Mouse (Mus musculus) ZHBTc4 (cell line): ENCODE data around the gene 4930430F08Rik.
"Not testable (repeated sequence)": the region's sequence is repeated elsewhere in the genome, so short reads cannot be mapped to it uniquely, and the experiment has no call there.

Source experiments
- DNase-seq: peaks from one replicate; pipeline ENCODE4 v3.0.0-alpha.2; 2011; ENCODE audit warnings: low read depth, low spot score

4930430F08Rik gene

DNA sequence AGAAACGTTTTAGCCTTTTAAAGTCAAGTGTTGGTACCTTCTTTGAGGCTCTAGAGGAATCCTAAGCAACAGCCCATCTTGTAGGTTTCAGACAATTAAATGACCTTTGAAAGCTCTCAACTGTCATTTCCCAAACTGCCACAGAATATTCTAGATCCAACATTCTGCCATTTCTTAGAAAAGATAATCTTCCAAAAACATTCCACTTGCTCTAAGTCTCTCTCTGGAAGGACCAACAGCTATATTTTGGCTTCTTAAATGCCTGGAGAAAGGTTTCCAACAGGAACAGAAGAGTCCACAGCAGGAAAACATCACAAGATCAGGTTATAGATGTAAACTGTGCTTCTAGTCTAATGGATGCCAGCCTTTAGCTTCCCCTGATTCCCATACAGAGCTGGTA is at the start of gene 4930430F08Rik, which contains the start of gene 1700017N19Rik:
Gene 4930430F08Rik, minus strand, starts transcription at position 101 of the 400 bp plus-strand sequence.
Gene 1700017N19Rik, plus strand, starts transcription at position 162 of the 400 bp plus-strand sequence.
- DNase-seq = no peak

DNA sequence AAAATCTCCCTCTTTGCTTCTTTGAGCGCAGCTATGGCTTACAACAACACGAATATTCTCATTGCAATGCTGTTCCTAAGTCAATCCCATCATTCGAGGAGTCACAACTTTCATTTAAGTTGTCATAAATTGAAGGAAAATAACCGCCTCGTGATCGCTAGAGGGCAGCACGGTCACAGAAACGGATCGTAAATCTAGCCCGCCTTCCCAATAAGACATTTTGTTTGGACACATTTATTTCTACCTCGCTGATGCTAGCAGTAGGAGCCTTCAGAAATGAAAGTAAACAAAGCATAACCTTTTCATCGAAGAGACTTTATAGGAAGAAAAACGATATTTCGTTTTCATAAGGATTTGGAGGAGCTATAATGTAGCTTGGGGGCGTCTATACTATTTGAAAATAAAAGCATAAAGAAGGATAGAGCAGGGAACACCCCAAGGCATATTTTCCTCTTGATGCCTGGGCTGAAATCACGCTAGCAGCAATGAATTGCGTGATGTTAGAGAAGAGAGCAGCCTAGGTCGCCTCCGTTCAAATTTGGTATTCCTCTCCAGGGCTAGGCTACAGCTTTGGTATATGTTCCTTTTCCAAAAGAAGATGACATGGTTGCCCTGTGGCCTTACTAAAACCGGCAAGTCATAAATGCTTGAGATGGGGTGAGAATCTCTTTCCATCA is 39.7 kb upstream of the 4930430F08Rik start:
- peak; percentile 45 for DNase-seq

DNA sequence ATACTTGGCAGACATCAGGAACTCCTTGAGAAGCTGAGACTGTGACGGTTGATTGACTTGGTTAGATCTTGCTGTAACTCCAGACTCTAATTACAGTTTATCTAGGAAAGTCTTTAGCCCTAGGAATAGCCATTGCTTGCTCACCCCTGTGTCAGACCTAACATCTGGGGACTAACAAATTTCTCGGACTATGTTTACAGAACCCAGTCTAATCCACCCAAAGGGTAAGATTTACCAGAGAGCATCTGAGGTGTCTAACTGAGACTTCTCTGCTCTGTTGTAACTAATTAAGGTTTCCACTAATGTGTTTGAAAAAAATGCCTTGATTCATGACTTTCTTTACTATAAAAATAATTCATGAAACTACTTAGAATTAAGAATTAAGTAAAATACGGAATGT is 32.3 kb upstream of the 4930430F08Rik start:
- no peak for DNase-seq

DNA sequence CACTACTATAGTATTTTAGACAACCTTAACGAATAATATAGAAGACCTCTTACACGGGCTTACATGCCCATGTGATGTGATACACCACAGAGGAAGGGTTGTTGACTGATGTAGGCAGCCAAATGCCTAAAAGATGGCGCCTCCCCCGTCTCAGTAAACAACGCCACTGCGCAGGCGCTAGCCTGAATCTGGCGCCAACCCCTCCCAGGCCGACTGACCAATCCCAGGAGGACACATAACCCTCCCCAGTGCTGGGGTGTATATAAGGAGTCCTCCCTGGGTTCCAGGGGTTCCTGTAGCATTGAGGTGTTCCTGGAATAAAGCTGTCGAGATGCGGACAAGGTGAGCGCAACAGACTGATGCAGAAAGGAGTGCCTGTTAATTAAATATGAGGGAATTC is 29.8 kb upstream of the 4930430F08Rik start:
- no peak for DNase-seq

DNA sequence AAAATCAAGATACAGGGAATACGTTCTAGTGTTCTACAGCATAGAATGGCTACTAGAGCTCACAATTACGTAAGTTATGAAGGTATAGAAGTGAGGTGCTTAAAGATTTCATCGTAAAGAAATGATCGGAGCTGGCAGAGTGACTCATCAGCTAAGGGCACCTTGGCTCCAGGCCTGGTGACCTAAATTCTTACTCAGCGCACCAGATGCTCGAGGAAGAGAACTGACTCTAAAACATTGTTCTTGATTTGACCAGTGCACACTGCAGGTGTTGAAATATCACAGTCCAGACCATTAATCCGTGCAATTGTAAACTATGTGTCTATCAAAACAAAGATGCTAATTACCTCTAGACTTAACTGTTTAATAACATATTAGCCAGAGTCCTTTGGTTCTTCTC is 29.3 kb upstream of the 4930430F08Rik start:
- no peak for DNase-seq

DNA sequence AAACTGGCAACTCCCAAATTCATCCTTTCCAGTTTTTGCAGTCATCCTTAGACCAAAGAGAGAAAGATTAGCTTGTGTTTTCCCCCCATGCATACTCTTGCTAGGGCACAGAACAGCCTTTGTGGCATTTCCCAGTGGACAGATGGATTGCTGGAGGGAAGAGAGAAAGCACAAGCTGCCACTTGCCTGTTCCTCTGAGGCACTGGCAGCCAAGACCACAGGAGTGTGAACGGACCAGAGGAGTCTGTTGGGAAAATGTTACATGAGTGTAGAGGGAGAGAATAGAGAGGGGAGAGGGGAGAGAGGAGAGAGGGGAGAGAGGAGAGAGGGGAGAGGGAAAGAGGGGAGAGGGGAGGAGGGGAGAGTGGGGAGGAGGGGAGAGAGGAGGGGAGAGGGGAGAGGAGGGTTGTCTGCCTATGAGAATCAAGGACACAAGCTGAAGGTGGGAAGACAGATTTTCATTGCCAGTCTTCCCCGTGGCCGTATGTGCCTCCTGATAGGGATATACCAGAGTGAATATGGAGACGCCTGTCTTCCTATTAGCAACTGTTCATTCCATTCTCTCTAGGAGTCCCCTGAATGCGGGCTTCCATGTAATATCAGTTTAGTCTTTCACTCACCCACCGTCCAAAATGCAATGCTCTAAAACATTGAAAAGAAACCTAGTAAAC is 27.1 kb upstream of the 4930430F08Rik start:
- DNase-seq = no peak

DNA sequence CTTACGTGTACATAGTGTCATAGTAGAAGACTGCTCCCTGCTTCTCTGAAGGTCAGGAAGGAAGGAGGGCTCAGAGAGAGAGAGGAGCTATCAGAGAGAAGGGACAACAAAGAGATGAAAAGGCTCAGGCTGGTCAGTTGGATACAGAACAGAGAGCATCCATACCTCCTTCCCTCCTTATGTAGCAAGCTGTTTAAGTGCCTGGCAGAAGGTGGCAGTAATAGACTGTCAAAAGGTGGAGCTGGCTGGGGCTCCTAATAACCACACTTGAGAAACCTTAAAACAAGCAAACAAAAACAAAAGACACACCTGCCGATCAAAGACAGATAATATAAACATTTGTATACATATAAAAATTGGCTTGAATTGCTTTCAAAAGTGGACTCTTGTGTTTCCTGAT is 14.0 kb upstream of the 4930430F08Rik start:
- DNase-seq = no peak

DNA sequence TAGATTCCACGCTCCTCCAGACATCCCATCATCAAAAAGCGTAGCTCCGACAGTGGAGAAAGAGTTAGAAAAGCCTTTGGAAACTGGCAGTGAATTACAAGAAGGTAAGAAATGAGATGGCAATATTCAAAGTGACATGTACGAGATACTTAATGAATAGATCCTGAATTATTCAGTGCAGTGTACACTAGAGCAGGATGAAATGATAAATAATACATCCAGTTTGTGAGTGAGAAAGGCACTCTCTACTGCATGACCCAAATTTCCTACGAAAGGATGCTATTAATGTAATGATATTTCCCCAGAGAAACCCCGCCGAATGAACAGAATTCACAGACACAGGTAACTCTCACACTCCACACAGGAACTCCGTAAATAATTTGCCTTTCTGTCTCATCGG is 13.3 kb upstream of the 4930430F08Rik start:
- DNase-seq = no peak

DNA sequence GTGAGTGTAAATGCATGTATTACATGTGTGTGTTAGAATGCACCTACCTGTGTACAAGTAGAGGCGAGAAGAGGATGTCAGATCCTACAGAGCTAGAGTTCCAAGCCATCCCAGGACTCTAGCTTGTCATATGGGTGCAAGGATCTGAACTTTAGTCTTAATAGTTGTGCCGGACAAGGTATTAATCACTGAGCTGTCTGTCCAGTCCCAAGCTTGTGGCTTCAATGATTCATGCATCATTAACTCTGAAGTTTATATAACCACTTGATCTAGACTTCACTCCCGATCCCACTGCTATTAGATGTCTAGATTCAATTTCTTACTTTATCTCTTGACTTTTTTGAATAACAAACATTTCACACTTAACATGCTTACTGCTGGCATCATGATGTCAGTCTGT is 8.1 kb upstream of the 4930430F08Rik start:
- no peak for DNase-seq

DNA sequence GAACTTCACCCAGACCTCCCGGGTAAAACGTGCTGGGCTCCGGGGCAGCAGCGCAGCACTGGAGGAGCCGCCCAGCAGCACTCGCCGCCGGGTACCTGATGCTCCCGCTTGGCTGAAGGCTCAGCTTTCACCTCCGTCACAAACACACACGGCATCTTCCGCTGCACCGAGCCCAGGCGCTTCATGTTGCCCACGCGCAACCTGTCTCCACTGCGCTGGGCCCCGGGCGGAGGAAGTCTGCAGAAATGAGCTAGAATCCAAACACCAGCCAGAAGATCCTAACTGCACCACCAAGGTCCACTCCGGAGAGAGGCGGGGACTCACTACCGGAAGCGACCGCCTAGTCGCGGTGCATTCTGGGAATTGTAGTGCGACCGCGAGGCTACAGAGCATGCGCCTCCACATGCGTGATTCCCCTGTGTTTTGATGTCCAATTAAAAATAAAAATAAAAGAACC is 1.3 kb downstream of the 4930430F08Rik start:
- DNase-seq = peak; percentile 91

DNA sequence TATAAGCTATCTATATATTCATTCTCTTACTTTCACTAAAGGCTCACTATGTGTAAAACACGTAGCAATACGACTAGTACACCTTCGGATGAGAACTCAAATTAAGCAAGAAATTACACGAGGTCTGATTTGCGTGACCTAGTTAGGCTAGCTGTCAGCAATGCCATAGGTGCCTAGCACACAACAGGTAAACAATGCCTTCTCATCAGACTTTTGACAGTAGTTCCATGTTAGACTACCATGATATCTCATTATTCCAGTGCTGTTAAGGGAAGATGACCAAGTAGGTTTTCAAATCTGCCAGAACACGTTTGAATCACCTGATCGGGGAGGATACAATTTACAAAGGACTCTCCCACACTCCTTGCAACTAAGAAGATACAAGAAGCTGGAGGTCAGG is 1.7 kb downstream of the 4930430F08Rik start:
- no peak for DNase-seq

DNA sequence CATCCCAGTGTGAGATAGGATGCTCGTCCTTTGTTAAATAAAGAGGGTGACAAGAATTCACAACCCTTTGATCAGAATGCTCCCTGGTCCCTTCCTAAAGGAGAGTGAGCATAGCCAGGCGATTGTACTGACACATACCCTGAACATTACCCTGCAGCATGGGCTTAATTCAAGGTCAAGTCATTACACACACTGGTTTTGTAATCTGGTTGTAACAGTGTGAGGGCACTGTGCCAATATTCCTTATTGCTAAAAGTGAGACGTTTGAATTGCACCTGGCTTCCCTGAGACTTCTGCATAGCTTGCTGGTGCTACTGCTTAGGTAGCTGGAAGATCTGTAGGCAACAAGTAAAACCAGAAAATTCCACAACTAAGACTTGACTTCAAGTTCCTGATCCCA is 6.0 kb downstream of the 4930430F08Rik start:
- no peak for DNase-seq

DNA sequence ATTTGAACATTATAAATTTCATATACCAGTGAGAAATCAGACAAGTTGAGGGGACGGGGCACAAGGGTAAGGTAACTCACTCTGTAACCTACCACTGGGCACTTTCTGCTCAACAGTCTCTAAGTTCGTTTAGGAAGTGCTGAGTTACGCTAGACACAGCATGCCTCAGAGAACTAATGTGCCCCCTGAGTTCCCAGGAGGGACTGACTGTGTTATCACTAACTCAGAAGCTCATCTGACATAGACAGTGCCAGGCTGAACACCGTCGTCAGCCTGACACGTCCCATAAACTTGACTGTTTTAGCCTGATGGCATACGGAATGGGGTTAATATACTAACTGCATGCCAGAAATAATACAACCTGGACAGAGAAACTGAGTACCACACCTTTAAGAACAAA is 14.9 kb downstream of the 4930430F08Rik start:
- no peak for DNase-seq

DNA sequence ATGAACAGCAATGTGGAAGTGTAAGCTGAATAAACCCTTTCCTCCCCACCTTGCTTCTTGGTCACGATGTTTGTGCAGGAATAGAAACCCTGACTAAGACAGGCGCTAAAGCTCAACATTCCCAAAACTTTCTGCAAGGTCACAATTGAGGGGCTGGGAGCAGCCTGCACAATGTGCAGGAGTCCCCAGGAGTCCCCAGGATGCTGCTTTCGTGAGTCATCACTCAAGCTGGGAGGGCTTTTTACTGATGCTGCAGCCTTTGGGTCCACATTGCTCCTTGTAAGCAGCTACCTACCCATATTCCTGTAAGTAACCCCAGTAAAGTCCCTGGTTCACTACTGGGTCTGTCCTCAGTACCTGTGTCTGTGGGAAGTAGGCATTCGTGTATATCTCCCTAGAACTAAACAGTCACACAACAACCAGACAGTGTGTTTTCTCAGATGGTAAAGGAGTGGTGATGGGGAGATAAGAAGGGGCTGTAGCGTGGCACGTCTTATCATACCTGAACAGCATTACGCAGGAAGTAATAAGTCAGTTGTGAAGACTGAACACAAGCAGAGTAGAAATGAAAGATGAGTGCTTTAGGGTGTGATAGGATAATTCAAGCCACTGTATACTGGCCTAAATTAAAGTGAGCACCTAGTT is 15.6 kb downstream of the 4930430F08Rik start:
- DNase-seq = no peak

DNA sequence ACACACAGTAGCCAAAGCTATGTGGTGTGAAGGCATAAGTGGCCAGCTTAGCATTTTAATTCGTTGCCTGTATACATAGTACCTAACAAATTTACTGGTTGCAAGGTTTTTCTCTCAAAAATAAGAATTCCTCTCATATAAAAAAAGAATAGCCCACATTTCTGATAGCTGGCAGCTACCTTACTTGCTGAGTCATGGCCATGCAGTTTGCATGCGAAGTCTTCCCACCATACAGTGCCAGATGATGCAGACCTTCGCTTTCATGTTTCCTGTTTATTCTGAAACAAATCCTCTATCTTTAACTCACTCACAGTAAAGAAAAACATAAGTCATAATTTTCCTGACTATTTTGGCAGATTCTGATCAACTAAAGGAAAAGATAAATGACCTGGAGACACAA is 18.5 kb downstream of the 4930430F08Rik start:
- no peak for DNase-seq

DNA sequence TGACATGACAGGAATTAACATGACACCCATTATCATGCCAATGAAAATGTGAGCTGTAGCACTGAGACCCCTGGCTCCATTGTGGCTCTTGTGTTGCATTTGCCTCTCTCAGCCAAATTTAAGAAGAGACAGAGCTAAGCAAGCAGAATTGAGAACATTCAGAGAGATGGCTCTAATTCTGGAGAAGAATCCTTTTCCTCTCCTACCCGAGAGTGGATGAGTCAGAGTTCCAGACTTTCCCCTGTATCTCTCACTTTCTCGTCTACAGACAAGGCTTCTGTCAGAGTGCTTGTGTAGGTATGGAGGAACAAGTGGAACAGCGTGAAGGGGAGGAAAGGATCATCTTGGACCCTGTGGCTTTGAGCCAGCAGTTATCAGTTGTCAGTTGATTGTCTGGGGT is 26.1 kb downstream of the 4930430F08Rik start:
- no peak for DNase-seq

DNA sequence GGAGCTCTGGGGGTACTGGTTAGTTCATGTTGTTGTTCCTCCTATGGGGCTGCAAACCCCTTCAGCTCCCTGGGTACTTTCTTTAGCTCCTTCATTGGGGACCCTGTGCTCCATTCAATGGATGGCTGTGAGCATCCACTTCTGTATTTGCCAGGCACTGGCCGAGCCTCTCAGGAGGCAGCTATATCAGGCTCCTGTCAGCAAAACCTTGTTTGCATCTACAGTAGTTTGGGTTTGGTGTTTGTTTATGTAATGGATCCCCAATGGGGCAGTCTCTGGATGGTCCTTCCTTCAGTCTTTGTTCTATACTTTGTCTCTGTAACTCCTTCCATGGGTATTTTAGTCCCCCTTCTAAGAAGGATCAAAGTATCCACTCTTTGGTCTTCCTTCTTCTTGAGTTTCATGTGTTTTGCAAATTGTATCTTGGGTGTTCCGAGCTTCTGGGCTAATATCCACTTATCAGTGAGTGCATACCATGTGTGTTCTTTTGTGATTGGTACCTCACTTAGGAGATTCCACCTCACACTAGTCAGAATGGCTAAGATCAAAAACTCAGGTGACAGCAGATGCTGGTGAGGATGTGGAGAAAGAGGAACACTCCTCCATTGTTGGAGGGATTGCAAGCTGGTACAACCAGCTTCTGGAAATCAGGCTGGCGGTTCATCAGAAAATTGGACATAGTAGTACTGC is 29.9 kb downstream of the 4930430F08Rik start:
- not testable (repeated sequence) for DNase-seq

DNA sequence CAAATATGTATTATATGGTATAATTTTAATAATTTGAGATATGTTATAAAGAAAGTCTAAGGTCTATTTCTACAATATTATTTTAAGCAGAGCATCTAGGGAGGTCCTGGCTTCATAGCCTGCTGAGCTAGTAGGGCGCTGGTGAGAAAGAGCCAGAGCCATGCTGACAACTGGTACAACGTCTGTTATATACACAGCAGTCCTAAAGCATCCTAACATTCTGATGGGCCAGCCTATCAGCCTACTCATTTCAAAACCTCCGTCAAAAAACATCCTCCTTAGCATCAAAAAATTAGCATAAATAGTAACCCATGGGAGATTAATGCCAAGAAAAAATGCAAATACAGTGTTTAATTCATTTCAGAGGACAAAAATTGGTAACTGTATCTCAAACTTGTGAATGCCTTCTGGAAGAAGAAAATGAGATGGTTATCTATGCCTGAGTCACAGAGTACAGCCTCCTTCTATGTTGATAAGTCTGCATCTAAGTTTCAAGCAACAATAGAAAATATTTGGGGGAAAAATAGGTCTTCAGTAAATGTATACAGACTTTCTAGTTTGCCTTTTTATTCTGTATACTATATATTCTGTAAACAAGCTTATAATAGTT is 33.6 kb downstream of the 4930430F08Rik start:
- DNase-seq = no peak

DNA sequence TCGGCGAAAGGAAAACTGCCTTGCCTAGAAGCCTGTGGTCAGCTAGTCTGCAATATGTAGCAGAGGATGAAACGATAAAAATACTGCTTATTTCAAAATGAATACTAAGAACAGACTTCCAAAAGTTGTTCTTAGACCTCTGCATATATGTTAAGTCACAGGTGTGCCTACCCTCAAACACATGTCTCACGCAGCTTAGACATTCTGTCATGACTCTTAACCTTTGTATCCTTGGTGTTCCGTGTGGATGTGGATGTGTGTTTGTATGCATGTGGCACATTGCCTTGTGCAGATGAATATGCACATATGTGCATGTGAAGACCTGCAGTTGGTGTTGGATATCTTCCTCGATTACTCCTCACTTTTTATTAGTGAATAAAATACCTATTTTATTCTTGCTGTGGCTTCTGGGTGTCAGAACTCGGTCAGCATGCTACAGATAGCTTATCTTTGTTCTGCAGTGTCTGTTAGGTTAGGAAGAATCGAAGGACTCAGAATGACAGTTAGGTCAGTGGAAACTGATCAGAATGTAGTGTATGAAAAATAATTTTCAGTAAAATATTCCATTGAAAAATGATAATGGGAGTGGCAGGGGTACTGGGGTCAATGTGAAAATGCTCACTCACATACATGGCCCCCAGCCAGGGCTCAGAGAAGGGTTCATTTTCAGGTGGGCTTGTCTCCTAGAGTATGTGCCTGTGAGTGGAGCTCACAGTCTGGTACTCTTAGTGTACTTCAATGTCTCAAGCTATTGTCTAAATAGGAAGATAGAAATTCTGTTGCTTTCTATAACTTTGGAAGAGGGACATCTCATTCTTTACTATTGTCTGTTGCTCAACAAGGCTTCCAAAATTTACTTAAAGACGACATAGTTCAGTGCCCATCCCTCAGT is 65.5 kb downstream of the 4930430F08Rik start:
- no peak for DNase-seq

DNA sequence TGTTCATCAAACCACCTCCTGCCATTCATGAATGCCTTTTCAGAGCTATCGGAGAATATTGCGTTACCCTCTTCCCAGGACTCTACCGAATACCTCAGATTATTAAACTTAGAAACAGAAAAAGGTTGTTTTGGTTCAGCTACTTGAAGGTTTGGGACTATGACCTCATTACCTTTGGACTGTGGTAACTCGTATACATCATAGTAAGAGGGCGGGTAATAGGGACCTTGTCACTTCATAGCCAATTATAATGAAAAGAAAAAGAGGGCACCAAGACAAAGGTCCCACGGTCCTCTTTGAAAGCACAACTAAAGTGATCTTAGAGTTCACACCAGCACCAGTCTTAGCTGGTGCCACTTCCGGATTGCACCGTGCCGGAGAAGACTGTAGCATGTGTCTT is 67.9 kb downstream of the 4930430F08Rik start:
- no peak for DNase-seq
